Mouse (Mus musculus) embryonic stem cell, embryonic (primary cell): ENCODE data around the gene Fam69b.

Experiments used
- CTCF ChIA-PET, 4 experiments: fragments of 300-600 bp in 2 of 4; fragments of 350-600 bp in 2 of 4; sonication (Branson Sonifier 250); formaldehyde crosslinking; loops; one replicate each; lab custom pipeline; 2022; ENCODE audit warnings: inconsistent platforms in 2 of 4; lab: Charles Lee
- POLR2A ChIA-PET, 4 experiments: fragments of 300-600 bp in 2 of 4; fragments of 350-600 bp in 2 of 4; sonication (Branson Sonifier 250); formaldehyde crosslinking; loops; one replicate each; lab custom pipeline; 2022; ENCODE audit warnings: antibody characterized with exemption in 4 of 4, inconsistent platforms in 1 of 4; lab: Charles Lee

The Fam69b gene

GRCm38 (mm10) chr2:26603720-26604671 lies 24.3 kb upstream of the Fam69b start, which contains the start of gene Agpat2:
Gene Agpat2, minus strand, starts transcription at chr2:26604417.
- ChIA-PET CTCF (interaction anchor here (0.6 to 2.9 kb wide), 25 partner anchors 9 to 621 kb away, joined by 3 to 29 read pairs (median 5); partner anchors contain the start of genes Camsap1 (in 1 of the 4), Fam69b (in 1 of the 4), Gm20532 (in 1 of the 4) and Inpp5e (in 1 of the 4)), POLR2A (interaction anchor here (0.5 to 39.5 kb wide), 99 partner anchors 8 to 439 kb away, joined by 3 to 1354 read pairs (median 5); partner anchors contain the start of genes Dnlz (in 3 of the 4), Fam69b (in 3 of the 4), Gm20532 (in 3 of the 4) and Sec16a (in 3 of the 4))

GRCm38 (mm10) chr2:26605331-26605730 lies 22.9 kb upstream of the Fam69b start:
- ChIA-PET POLR2A (interaction anchor here (0.6 to 39.5 kb wide), 30 partner anchors 8 to 368 kb away, joined by 3 to 1354 read pairs (median 13); partner anchors contain the start of genes Fam69b (in 3 of the 4), Gm20532 (in 2 of the 4), Qsox2 (in 1 of the 4) and Sec16a (in 1 of the 4)), CTCF (interaction anchor here (0.6 to 2.5 kb wide), 12 partner anchors 11 to 514 kb away, joined by 3 to 29 read pairs (median 4); partner anchors contain the start of genes Fam69b (in 1 of the 4) and Inpp5e (in 1 of the 4))

- ChIA-PET POLR2A (interaction anchor here in 3 of 4 experiments (1.0 to 39.5 kb wide), 14 partner anchors 6 to 296 kb away, joined by 3 to 1354 read pairs (median 8); partner anchors contain the start of genes Fam69b (in 2 of the 3), Gm20532 (in 2 of the 3), Sec16a (in 1 of the 3) and Surf6 (in 1 of the 3)), CTCF (no interaction called here)
These were observed 21.7 kb upstream of the Fam69b start for GRCm38 (mm10) chr2:26606579-26606978.

- ChIA-PET CTCF (interaction anchor here in 2 of 4 experiments (0.5 to 0.7 kb wide), 4 partner anchors 119 to 709 kb away, joined by 3 to 7 read pairs (median 4); partner anchors contain the start of gene Dnlz (in 1 of the 2)), POLR2A (interaction anchor here in 3 of 4 experiments (0.9 to 39.5 kb wide), 16 partner anchors 10 to 296 kb away, joined by 3 to 1354 read pairs (median 4); partner anchors contain the start of genes Fam69b (in 2 of the 3), Gm20532 (in 2 of the 3), Sec16a (in 1 of the 3) and Surf6 (in 1 of the 3))
These were observed 21.0 kb upstream of the Fam69b start for GRCm38 (mm10) chr2:26607056-26607910.

- ChIA-PET POLR2A (interaction anchor here in 2 of 4 experiments (1.7 to 39.5 kb wide), 7 partner anchors 7 to 150 kb away, joined by 4 to 1354 read pairs (median 7); partner anchors contain the start of genes Fam69b (in 2 of the 2), Agpat2 (in 1 of the 2) and Gm20532 (in 1 of the 2)), CTCF (interaction anchor here in 1 of 4 experiments (0.6 kb wide), 1 partner anchor 23 kb away, joined by 4 read pairs; the partner anchor contains the start of gene Gm20532)
These were observed 19.5 kb upstream of the Fam69b start for GRCm38 (mm10) chr2:26608781-26609180.

- ChIA-PET POLR2A (interaction anchor here (1.0 to 39.5 kb wide), 17 partner anchors 7 to 367 kb away, joined by 3 to 1354 read pairs (median 7); partner anchors contain the start of genes Agpat2 (in 2 of the 4), Fam69b (in 2 of the 4) and Gm20532 (in 1 of the 4)), CTCF (interaction anchor here in 2 of 4 experiments (0.6 to 2.0 kb wide), 3 partner anchors 10 to 30 kb away, joined by 3 to 4 read pairs (median 4); partner anchors contain the start of gene Gm20532 (in 1 of the 2))
These were observed 19.0 kb upstream of the Fam69b start for GRCm38 (mm10) chr2:26609261-26609661.

- ChIA-PET POLR2A (interaction anchor here (0.6 to 39.5 kb wide), 52 partner anchors 8 to 1496 kb away, joined by 3 to 1354 read pairs (median 4); partner anchors contain the start of genes Fam69b (in 3 of the 4), Surf6 (in 3 of the 4), Agpat2 (in 2 of the 4) and Gm20532 (in 2 of the 4)), CTCF (interaction anchor here (0.7 to 2.0 kb wide), 10 partner anchors 9 to 618 kb away, joined by 3 to 17 read pairs (median 4); no protein-coding TSS in a partner anchor)
These were observed 17.7 kb upstream of the Fam69b start for GRCm38 (mm10) chr2:26610526-26610925.

- ChIA-PET CTCF (interaction anchor here (0.6 to 2.0 kb wide), 13 partner anchors 8 to 723 kb away, joined by 3 to 17 read pairs (median 4); no protein-coding TSS in a partner anchor), POLR2A (interaction anchor here (0.5 to 39.5 kb wide), 62 partner anchors 9 to 1814 kb away, joined by 3 to 1354 read pairs (median 4); partner anchors contain the start of genes Fam69b (in 3 of the 4), Surf6 (in 3 of the 4), Agpat2 (in 2 of the 4) and Gm20532 (in 2 of the 4))
These were observed 17.2 kb upstream of the Fam69b start for GRCm38 (mm10) chr2:26611054-26611453.

- CTCF ChIA-PET = interaction anchor here in 3 of 4 experiments (0.5 to 1.3 kb wide), 4 partner anchors 15 to 295 kb away, joined by 3 to 4 read pairs (median 3); partner anchors contain the start of gene Gm20532 (in 1 of the 3)
- POLR2A ChIA-PET = interaction anchor here (0.5 to 39.5 kb wide), 33 partner anchors 8 to 300 kb away, joined by 3 to 1354 read pairs (median 6); partner anchors contain the start of genes Agpat2 (in 4 of the 4), Fam69b (in 3 of the 4), Dnlz (in 1 of the 4) and Gm20532 (in 1 of the 4)
These were observed 16.4 kb upstream of the Fam69b start for GRCm38 (mm10) chr2:26611896-26612295.

- CTCF ChIA-PET = interaction anchor here in 1 of 4 experiments (0.8 kb wide), 1 partner anchor 12 kb away, joined by 4 read pairs; no protein-coding TSS in a partner anchor
- POLR2A ChIA-PET = interaction anchor here (0.6 to 39.5 kb wide), 12 partner anchors 9 to 316 kb away, joined by 3 to 1354 read pairs (median 4); partner anchors contain the start of genes Agpat2 (in 2 of the 4) and Fam69b (in 2 of the 4)
These were observed 13.4 kb upstream of the Fam69b start for GRCm38 (mm10) chr2:26614903-26615302.

- ChIA-PET POLR2A (interaction anchor here (0.7 to 39.5 kb wide), 12 partner anchors 8 to 170 kb away, joined by 3 to 1354 read pairs (median 4); partner anchors contain the start of genes Agpat2 (in 2 of the 4) and Fam69b (in 2 of the 4)), CTCF (interaction anchor here in 1 of 4 experiments (0.8 kb wide), 1 partner anchor 12 kb away, joined by 4 read pairs; no protein-coding TSS in a partner anchor)
These were observed 12.7 kb upstream of the Fam69b start for GRCm38 (mm10) chr2:26615459-26616124.

GRCm38 (mm10) chr2:26617331-26617730 lies 10.9 kb upstream of the Fam69b start:
- CTCF ChIA-PET = no interaction called here
- POLR2A ChIA-PET = interaction anchor here in 3 of 4 experiments (0.9 to 39.5 kb wide), 8 partner anchors 8 to 25 kb away, joined by 3 to 1354 read pairs (median 8); partner anchors contain the start of genes Fam69b (in 2 of the 3) and Agpat2 (in 1 of the 3)

- ChIA-PET POLR2A (interaction anchor here in 3 of 4 experiments (0.7 to 39.5 kb wide), 14 partner anchors 9 to 173 kb away, joined by 3 to 1354 read pairs (median 4); partner anchors contain the start of genes Agpat2 (in 2 of the 3), Fam69b (in 2 of the 3) and Sec16a (in 1 of the 3)), CTCF (no interaction called here)
These were observed 10.3 kb upstream of the Fam69b start for GRCm38 (mm10) chr2:26617928-26618327.

- POLR2A ChIA-PET = interaction anchor here (0.6 to 39.5 kb wide), 24 partner anchors 9 to 326 kb away, joined by 3 to 1354 read pairs (median 4); partner anchors contain the start of genes Agpat2 (in 3 of the 4), Fam69b (in 1 of the 4) and Inpp5e (in 1 of the 4)
These were observed 7.0 kb upstream of the Fam69b start for GRCm38 (mm10) chr2:26621246-26621645.

More at GRCm38 (mm10) chr2:26621246-26621645, 7.0 kb upstream of the Fam69b start:
- CTCF ChIA-PET = interaction anchor here in 3 of 4 experiments (0.6 to 2.1 kb wide), 3 partner anchors 27 to 133 kb away, joined by 4 to 5 read pairs (median 4); partner anchors contain the start of gene Gm20532 (in 1 of the 3)
